Mouse (Mus musculus): ENCODE measurements around the gene Rngtt.
"Not testable (repeated sequence)": the region's sequence is repeated elsewhere in the genome, so short reads cannot be mapped to it uniquely, and the experiment has no call there.

Gene Rngtt

DNA sequence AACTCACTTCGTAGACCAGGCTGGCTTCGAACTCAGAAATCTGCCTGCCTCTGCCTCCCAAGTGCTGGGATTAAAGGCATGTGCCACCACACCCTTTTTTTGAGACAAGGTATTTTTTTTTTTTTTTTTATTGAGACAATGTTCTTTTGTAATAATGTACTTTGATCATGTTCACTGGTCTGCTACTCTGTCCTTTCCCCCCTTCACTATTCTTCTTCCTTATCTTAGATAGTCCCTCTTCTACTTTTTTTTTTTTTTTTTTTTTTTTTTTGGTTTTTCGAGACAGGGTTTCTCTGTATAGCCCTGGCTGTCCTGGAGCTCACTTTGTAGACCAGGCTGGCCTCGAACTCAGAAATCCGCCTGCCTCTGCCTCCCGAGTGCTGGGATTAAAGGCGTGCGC, 4.0 kb downstream of the Rngtt start:
- DNase-seq: not testable (repeated sequence)

DNA sequence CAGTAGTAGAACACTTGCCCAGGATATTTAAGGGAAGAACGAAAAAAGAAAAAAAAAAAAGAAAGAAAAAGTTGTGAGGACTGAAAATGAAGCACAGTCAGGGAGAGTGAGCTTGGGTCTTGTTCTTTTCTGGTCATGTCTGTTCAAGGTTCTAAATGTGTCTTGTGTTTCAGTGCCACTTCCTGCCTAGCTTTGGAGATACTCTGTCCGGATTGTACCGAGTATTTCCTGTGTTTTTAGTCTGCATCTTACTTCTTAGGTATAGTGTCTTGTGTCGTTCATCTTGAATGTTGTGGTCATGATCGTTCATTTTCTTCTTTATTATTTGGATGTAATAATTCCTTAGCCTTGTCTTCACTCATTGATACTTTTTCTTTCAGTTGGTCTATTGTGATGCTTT, 5.7 kb downstream of the Rngtt start:
- no peak for DNase-seq

DNA sequence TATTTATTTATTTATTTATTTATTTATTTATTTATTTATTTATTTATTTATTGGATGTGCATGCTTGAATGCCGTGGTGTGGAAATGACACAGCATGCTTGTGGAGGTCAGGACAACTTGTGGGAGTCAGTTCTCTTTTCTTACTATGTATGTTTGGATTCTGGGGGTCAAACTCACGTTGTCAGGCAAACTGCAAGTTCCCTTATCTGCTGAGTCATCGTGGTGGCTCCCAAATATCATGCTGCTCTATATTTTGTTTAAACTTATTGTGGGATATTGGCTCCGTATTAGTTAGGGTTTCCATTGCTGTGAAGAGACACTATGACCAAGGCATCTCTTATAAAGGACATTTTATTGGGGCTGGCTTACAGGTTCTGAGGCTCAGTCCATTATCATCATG, 21.0 kb downstream of the Rngtt start:
- DNase-seq: no peak

DNA sequence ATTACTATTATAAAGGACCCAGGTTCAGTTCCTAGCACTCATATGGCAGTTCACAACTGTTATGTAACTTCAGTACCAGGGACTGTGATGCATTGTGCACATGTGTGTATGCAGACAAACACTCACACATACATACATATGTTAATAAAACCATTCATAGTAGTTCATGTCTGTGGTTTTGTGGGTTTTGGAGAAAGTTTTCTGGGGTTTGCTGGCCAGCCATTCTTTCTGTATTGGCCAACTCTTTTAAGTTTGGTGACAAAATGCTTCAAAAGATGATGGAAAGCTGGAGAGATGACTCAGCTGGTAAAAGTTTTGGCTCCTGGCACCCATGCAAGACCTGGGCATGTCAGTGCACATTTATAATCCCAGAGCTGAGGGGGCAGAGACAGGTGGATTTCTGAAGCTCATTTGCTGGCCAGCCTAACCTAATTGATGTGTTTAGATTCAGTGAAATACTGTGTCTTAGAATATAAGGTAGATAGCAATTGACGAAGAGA, 22.9 kb downstream of the Rngtt start:
- DNase-seq: no peak

DNA sequence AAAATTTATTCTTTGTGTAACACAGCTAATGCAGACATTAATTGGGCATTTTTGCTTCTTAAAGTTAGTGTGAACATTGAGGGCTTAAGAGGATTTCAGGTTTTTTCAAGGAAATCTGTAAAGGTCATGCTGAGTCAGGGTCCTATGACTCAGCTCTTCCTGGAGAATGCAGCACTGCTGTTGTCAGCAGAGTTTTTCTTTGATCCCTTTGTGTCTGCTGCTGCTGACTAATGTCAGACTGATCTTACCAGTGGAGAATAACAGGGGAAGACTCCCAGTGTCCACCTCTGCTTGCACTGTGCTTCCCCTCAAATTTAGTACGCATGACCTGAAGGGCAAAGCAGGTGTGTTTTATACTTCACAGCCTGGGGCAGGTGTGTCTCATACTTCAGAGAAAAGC, 27.9 kb downstream of the Rngtt start:
- DNase-seq: no peak

DNA sequence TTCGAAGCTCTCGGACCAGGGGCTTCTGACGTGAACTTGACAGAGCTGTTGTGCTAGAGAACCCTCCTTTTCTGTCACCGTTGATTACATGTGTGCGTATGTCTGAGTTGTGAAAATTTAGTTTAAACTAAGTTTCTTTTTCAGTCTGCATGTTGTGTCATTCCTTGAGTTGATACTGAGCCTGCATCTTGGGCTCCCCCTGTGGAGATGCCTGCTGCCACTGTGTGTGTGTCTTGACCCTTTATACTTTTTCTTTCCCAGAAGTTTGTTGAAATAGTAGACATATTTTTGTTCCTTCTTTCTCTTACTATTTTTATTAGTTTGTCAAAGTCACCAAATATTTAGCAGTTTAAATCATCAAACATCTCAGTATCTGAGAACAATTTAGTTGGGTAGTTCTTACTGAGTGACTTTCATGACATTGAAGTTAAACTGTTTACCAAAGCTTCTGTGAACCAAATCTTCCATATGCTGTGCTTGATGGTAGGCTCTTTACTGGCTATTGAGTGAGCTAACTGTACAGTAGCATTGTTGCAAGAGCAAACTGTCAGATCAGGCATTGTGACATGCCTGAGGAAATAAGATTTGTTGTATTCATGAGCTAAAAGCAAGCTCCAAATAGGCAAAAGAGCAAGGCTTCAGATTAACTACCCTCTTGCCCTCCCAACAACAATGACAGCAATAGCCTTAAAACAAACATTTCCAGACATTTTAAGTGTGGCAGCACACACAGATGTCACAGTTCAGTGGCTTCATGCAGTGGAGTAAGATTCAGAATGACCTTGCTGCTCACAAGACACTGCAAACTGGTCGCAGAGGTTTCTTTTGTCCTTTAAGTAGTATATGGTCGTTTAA, 33.0 kb downstream of the Rngtt start:
- no peak for DNase-seq

DNA sequence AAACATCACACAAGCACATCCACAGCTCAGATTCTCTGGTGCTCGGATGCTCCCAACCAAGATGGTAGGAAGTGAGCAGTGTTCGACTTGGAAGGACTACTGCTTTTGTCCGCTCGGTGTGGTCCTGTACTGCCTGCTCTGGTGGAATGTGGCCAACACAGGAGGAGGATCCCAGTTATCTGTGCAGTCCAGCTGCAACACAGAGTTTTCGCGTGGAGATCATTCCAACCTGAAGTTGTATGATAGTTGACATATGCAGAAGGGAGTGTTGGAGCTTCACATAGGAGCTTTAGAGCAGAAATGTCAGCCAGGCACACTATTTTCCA, 33.6 kb downstream of the Rngtt start:
- DNase-seq: no peak

DNA sequence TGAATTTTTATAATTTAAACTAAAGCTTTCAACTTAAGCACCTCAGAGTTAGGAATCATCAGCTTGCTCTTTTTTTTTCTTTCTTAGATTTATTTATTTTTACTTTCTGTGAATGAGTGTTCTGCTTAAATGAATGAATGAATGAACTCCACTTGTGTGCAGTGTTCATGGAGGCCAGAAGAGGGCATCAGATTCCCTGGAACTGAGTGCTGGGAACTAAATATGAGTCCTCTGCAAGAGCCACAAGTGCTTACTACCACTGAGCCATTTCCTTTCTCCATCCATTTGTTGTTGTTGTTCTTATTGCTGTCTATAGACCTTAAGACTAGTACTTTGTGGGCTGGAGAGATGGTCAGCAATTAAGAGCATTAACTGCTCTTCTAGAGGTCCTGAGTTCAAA, 53.3 kb downstream of the Rngtt start:
- DNase-seq: no peak

DNA sequence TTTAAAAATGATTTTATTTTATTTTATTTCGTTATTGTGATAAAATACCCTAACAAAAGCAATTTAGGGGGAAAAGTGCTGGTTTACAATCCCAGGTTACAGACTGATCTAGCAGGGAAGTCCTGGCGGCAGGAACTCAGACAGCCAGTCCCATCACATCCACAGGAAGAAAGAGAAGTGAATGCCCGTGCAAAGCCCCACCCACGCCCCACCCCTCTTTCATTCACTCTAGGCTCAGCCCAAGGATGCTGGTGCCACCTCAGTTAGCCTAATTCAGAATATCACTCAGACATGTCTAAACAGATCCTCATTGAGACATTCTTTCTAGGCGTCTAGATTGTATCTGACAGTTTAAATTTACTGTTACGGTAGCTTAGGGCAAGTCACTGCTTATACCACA, 64.8 kb downstream of the Rngtt start:
- no peak for DNase-seq

DNA sequence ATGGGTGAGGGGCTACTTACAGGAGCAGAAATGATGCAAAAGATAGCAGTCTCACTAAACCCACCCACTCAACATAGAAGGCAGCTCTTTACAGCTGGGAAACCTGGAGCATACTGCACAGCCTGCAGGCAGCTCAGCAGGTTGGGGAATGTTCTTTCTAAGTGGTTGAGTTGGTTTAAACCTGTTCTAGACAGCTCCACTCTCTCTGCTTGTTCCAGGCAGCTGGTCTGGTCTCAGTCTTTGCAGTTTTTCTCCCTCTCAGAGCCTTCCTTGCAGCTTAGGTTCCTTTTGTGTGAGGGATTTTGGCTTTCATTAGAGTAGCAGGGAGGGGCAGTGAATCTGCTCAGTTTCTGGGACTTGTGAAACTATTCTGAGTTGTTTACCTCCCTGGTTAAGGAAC, 67.5 kb downstream of the Rngtt start:
- no peak for DNase-seq

DNA sequence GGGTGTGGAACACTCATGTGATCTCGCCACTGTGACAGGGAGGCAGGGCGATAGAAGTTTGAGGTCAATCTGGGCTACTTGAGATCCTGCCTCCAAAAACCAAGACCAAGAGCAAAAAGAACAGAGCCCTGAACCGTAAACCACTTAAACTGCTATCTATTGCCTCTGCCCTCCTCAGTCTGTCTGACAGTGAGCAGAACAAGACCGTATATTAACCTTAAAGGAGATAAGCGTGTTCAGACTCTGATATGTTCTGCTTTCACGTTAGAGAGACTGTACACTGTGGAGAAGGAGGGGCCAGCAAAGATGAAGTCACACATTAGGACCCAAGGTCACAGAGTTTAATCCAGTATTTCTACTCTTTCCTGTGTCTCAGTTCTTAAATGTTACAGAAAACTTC, 68.8 kb downstream of the Rngtt start:
- DNase-seq: no peak

DNA sequence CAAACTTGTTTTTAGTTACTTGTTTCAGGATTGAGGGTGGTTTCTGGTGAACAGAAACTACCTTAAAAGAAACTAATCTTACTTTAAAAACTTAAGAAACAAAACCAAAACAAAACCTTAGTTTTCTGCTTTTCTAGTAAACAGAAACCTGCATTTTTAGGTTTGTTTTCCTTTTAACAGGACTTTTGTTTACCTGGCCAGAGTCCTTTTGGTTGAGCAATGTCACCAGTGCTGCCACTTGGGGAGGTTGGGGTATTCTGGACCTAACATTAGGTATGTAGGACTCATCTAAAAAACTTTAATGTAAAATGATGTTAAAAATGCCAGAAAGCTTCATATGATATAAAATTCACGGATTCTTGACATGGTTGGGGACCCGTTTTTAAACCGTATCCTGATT, 78.8 kb downstream of the Rngtt start:
- no peak for DNase-seq

DNA sequence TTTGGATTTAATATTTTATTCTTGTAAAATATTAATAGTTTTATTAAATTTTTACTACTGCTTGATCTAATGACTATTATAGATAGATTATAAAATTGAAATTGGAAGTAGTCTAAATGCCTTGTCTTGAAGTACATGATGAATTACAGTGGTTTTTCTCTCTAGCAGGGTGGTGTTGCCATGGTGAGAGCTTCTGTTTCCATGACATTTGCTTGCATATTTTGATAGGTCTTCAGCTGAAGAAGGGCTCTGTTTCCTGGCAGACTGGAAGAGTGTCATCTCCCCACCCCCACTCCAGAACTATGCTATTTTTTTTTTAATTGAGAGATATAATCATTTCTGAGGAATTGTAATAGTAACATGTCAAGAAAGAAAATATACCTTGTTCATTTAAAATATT, 80.5 kb downstream of the Rngtt start:
- no peak for DNase-seq

DNA sequence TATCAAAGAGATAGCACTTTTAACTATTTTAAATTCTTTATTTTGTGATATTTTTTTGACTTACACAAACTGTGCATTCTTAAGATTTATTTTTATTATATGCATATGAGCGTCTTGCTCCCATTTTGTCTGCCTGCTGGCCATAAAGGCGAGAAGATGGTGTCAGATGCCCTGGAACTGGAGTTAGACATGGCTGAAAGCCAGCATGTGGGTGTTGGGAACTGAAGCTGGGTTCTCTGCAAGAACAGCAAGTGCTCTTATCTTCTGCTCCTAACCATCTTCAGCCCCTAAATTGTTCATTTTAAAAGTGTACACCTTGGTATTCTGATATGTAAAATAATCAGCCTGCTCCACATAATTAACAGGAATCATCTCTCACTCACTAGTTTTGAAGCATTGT, 83.3 kb downstream of the Rngtt start:
- no peak for DNase-seq

DNA sequence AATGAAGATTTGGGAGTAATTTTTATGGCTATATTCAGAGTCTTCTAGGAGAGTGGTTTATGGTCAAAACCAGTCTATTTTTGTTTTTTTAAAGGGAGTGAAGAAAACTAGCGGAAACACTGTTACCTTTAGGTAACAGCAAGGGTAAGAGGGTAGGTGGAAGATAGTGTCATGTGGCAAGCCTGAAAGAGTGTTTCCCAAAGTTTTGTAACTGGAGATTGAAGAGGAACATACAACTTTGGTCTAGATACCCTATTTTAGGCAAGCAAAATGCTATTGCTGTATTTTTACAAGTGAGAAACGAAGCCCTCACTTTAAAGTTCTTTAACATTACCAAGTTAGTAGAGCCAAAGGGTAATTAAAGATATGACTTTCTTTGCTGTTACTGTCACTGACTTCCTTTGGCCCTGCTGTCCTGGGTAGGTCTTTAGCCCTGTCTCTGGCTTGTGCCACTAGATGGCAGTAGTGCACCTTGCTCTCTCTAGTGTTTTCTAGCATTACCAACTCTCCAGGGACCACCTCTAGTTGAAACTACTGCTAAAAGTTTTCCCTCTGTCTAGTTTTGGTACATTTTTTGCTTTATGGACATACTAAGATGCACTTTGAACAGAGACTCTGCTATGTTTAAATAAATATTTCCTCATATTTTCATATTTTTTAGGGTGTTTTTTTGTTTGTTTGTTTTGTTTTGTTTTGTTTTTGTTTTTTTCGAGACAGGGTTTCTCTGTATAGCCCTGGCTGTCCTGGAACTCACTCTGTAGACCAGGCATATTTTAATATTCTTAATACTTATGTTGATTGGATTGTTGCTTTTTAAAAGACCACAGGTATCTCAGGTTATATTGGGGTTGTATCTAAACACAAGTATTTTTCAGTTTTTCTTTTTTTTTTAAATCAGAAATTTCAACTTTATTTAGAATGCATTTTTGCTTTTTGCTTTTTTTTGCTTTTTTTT, 86.4 kb downstream of the Rngtt start:
- DNase-seq: peak; percentile 63

DNA sequence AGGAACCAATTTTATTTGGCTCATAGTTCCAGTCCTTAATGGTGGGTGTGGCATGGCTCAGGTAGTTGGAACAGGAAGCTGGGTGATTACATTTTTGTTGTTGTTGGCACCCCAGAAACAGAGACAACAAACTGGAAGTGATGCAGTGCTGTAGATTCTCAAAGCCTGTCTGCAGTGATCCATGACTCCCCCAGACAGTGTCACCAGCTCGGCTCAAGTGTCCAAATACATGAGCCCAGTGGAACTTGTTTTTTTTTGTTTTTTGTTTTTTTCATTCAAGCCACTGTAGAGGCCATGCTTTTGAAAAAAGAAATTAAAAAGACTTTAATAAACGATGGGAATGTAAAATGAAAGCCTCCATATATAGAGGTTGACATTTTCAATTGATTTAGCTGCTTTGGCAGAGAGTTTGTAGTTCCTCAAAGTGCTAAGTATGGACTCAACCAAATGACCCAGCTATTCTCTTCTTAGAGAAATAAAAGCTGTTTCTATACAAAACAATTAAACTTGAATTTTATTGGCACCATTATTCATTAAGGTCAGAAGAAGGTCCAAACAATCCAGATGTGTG, 95.7 kb downstream of the Rngtt start:
- no peak for DNase-seq

DNA sequence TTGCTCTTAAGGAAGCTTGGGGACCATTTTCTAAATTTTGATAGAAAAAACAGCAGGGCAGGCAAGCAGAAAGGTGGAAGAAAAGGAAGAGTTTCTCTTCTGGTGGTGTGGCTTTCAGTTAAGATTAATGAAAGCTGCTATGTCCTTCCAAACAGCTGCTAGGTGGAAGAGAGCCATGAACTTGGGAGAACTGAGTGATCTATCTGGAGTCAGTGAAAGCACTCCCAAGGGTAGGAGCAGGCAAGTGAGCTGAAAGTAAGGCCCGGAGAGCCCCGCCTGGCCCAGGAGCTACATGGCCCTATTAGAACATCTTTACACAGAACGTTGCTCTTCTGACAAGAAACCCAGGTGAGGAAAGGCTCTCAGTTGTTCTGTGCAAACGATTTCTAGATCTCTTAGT, 103.7 kb downstream of the Rngtt start:
- no peak for DNase-seq

DNA sequence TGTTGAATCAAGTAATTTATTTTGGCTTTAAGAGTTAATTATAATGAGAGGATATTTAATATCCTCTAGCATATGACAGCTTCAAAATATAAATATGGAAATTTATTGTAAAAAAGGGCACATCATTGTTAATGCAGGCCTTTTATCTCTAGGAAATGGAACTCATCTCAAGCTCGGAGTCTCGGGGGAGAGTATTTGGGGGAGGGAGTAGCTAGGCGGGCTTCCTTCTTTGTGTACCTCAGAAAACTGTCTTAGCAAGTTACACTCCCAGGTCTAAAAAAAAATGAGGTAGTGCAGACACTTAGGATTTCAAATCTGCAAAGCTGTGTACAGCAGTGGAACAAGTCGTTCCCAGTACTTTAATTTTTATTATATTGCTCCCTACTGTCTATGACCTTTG, 104.7 kb downstream of the Rngtt start:
- no peak for DNase-seq

DNA sequence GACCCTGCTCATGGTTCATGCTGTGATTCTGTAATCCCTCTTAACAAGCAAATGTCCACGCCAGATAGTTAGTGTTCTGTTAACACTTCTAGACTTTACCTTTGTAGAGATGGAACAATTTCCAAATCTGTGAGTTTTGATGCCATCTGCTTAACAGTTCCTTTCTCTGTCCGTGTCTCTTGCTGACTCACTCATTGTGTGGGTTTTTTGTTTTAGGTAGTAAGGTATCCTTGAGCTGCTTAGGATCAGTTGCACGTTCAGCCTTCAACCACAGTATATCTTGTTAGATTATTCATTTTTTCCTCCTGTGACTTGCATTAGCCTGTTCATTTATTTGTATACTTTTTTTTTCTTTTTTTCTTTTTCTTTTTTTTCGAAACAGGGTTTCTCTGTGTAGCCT, 107.3 kb downstream of the Rngtt start:
- DNase-seq: no peak

DNA sequence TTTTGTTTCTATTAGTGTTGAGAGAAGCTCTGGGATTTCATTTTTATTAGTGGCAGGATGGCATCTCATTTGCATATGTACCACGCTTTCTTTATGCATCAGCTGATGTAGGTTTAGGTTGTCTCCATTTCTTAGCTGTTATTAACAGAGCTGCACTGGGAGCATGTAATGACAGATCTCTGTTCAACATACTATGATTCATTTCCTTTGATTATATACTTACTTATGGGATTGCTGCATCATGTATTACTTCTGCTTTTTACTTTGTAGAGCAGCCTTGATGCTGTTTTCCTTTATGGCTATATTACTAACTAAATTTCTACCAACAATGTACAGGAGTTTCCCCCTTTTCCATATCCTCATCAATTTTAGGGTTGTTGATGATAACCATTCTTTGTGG, 109.5 kb downstream of the Rngtt start:
- no peak for DNase-seq

DNA sequence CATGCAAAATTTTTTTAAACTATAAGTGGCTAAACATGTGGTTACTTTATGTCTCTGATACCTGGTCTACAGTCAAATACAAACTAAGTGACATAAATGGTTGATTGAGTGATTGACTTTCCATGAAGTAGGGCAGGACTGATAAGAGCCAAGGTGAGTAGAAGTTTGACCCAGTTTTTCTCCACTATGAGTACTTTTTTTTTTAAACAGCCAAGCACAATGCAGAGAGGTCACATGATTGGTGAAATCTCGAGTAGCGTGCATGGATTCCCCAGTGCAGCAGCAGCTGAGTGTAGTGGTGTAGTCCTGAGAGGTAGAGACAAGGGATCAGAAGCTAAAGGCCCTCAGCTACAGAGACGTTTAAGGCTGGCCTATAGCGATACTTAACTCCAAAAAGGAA, 118.7 kb downstream of the Rngtt start:
- no peak for DNase-seq

DNA sequence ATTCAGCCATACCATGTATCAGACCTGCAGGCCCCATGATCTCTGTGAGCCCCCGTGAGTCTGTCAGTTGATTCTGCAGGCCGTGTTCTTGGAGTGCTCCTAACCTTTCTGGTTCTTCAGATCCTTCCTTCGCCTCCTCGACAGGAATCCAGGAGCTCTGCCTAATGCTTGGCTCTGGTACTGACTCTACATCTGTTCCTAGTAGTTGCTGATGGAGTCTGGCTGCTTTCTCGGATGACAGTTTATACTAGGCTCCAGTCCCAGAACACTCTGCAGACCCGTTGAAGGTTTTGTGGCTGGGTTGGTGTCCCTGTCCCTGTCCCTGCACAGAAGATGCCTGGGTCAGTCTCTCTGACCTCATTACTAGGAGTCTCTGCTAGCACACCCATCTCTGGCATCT, 131.8 kb downstream of the Rngtt start:
- peak; percentile 8 for DNase-seq

DNA sequence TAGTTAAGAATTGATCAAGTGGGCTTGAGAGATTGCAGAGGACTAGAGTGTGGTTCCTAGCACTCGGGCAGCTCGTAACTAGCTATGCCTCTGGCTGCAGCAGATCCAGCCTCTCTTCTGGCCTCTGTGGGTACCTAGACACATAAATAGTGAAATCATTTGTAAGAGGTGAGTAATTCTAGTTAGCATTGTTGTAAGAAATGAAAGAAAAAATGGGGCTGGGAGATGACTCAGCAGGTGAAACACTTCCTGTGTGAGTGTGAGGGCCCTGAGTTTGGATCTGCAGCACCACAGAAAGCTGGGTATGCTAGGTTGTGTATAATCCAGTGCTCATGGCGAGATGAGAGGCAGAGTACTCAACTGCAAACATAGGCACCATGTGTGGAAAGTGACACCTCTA, 136.2 kb downstream of the Rngtt start:
- no peak for DNase-seq

DNA sequence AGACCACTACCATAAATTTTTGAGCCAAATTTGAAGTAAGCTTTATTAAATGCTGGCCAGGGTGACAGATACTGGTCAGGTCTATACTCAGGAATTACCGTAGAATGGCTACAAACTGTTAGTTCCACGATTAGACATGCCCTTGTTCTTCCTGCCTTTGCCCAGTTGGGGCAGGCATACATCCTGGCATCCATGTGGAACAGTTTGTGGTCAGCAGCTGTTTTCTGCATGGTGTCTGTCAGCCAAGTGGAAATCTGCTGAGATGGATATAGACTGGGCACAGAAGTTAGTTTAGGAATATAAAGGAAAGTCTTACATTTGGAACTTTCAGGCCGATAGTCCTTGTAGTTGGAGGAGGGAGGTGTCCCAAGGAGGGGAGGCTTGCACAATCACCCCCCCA, 136.8 kb downstream of the Rngtt start:
- no peak for DNase-seq

Measured in right cerebral cortex, postnatal 25 days (tissue).